Mouse (Mus musculus) myocyte (in vitro differentiated cells): ENCODE data around the gene Hexim2. TPM values are rescaled to one million over a fixed set of nuclear protein-coding genes. Genes with fewer than 3 reads are reported as not detected.
A peak's percentile ranks its signal among the peaks of the same experiment; 100 is the strongest.

Source experiments
- H3K27me3 ChIP-seq: one replicate; pipeline ENCODE4 v1.6.1; 2011; ENCODE audit not compliant: control insufficient read depth, insufficient read depth, insufficient read length
- H3K36me3 ChIP-seq: one replicate; pipeline ENCODE4 v1.6.1; 2011; ENCODE audit not compliant: control insufficient read depth, insufficient read depth
- H3K4me2 ChIP-seq: one replicate; pipeline ENCODE4 v1.6.1; 2011; ENCODE audit warnings: low read depth, control low read depth
- H3K4me3 ChIP-seq: one replicate; pipeline ENCODE4 v1.5.1; 2011; ENCODE audit warnings: mild to moderate bottlenecking, control low read depth, moderate library complexity
- H3K79me2 ChIP-seq: one replicate; pipeline ENCODE4 v1.6.1; 2011; ENCODE audit not compliant: control insufficient read depth, insufficient read depth
- H3ac ChIP-seq: one replicate; pipeline ENCODE4 v1.6.1; 2011; ENCODE audit not compliant: control insufficient read depth, insufficient read length
- CEBPB ChIP-seq: IDR thresholded peaks from 2 replicates; pipeline ENCODE4 v1.6.1; 2011; ENCODE audit warnings: mild to moderate bottlenecking, moderate library complexity; ENCODE audit not compliant: poor library complexity, insufficient read depth, severe bottlenecking
- E2F4 ChIP-seq: IDR thresholded peaks from one replicate; pipeline ENCODE4 v1.6.1; 2011; ENCODE audit warnings: mild to moderate bottlenecking, control low read depth, moderate library complexity; ENCODE audit not compliant: insufficient read depth
- MAX ChIP-seq: IDR thresholded peaks from one replicate; pipeline ENCODE4 v1.6.1; 2011; ENCODE audit warnings: low read depth, mild to moderate bottlenecking, control low read depth
- MYOD1 ChIP-seq, 3 experiments: IDR thresholded peaks; one replicate each; pipeline ENCODE4 v1.6.1; 2011; ENCODE audit warnings: control low read depth in 2 of 3, low read depth in 2 of 3, mild to moderate bottlenecking in 2 of 3, moderate library complexity in 1 of 3; ENCODE audit not compliant: insufficient read length in 2 of 3, control insufficient read depth in 1 of 3
- MYOG ChIP-seq, 3 experiments: IDR thresholded peaks; one replicate each; pipeline ENCODE4 v1.6.1; 2011; ENCODE audit warnings: control low read depth in 2 of 3, low read depth in 2 of 3, mild to moderate bottlenecking in 2 of 3; ENCODE audit not compliant: insufficient read length in 2 of 3, control insufficient read depth in 1 of 3, insufficient read depth in 1 of 3
- POLR2A ChIP-seq: IDR thresholded peaks from one replicate; pipeline ENCODE4 v1.6.1; 2011; ENCODE audit warnings: low read depth, mild to moderate bottlenecking, control low read depth, moderate library complexity; ENCODE audit not compliant: insufficient read length
- POLR2AphosphoS2 ChIP-seq: IDR thresholded peaks from one replicate; pipeline ENCODE4 v1.6.1; 2011; ENCODE audit warnings: low read depth, control low read depth; ENCODE audit not compliant: insufficient read length
- REST ChIP-seq: IDR thresholded peaks from one replicate; pipeline ENCODE4 v1.6.1; 2011; ENCODE audit warnings: mild to moderate bottlenecking, control low read depth, moderate library complexity; ENCODE audit not compliant: insufficient read depth, insufficient read length
- SRF ChIP-seq: IDR thresholded peaks from one replicate; pipeline ENCODE4 v1.6.1; 2011; ENCODE audit warnings: low read depth; ENCODE audit not compliant: control insufficient read depth, insufficient read length
- TCF12 ChIP-seq: IDR thresholded peaks from one replicate; pipeline ENCODE4 v1.6.1; 2011; ENCODE audit warnings: mild to moderate bottlenecking, control low read depth; ENCODE audit not compliant: poor library complexity, insufficient read depth, severe bottlenecking
- TCF3 ChIP-seq: IDR thresholded peaks from one replicate; pipeline ENCODE4 v1.6.1; 2011; ENCODE audit warnings: low read depth, control low read depth; ENCODE audit not compliant: insufficient read length
- USF1 ChIP-seq: IDR thresholded peaks from one replicate; pipeline ENCODE4 v1.6.1; 2011; ENCODE audit warnings: low read depth, mild to moderate bottlenecking, control low read depth, moderate library complexity
- polyA plus RNA-seq: library from polyadenylated mRNA; unstranded; fragments of >200 nt; fragmentation: generic; extraction: Trizol; gene quantifications from one replicate; pipeline ENCODE4 v1.2.1, GENCODE M21; 2012; ENCODE audit warnings: missing spikeins

The Hexim2 gene
- polyA plus RNA-seq, 1 experiment: 8.8 TPM

DNA sequence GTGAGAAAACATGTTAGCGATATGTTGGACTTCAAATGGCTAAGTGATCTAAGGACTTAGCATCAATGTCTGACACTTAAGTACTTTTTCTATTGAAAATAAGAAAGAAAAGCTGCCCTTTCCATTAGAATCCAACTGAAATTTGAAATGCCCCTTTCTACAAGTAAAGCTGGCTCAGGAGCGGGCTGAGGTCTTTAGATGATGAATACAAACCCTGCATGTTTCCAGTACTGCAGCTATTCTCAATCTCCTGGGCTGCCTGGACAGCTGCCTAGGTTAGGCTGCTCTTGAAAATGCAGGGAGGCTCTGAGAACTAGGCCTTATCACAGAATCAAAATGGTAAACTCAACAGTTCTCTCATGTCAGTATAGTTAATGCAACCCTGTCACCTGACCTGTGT lies 13.4 kb upstream of the Hexim2 start:
- Histone ChIP-seq H3ac (no peak overlapping the region), H3K4me3 (peak overlapping the region; percentile 99), H3K79me2 (peaks cover 31% of the 10 kb centered on the region), H3K4me2 (peak overlapping the region; percentile 85), H3K36me3 (no peaks in the 10 kb centered on the region), H3K27me3 (no peaks in the 10 kb centered on the region)
- TF ChIP-seq USF1: no peak
- no peak for TF ChIP-seq MAX
- no peak for TF ChIP-seq MYOD1 (IDR thresholded peaks at IDR 0.05; ENCODE audit: control insufficient read depth in 1 of 3, insufficient read length in 2 of 3, low read depth in 2 of 3)
- no peak for TF ChIP-seq MYOG (IDR thresholded peaks at IDR 0.05; ENCODE audit: control insufficient read depth in 1 of 3, insufficient read depth in 1 of 3, insufficient read length in 2 of 3, low read depth in 2 of 3)
- TF ChIP-seq POLR2A: no peak
- no peak for TF ChIP-seq POLR2AphosphoS2
- no peak for TF ChIP-seq TCF12
- TF ChIP-seq E2F4: no peak
- TF ChIP-seq SRF: no peak
- TF ChIP-seq REST: no peak
- no peak for TF ChIP-seq CEBPB
- no peak for TF ChIP-seq TCF3

DNA sequence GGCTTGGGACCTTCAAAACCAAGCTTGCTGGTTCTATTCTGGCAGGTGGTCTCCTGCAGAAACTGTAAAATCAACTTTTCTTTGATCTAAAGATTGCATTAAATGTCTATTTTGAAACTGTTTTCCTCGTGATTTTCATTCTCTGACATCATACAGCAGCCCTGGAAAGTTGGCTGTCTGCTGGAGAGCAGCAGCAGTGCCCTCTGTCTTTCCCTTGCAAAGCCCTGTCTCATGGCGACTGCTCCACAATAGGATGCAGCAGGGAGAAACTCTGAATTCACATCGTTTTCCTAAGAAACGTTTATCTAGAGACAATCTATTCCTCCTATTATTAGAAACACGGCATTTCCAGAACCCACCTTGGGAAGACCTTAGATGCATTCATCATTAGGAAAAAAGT lies 12.6 kb upstream of the Hexim2 start:
- peak; percentile 27 for TF ChIP-seq POLR2AphosphoS2
- TF ChIP-seq POLR2A: no peak
- TF ChIP-seq SRF: no peak
- 0 out of 2 replicates have a peak, but pooled peaks have one; percentile 8 for TF ChIP-seq CEBPB
- no peak for TF ChIP-seq MYOG (IDR thresholded peaks at IDR 0.05; ENCODE audit: control insufficient read depth in 1 of 3, insufficient read depth in 1 of 3, insufficient read length in 2 of 3, low read depth in 2 of 3)
- Histone ChIP-seq H3K4me3 (no peak overlapping the region), H3K36me3 (no peaks in the 10 kb centered on the region), H3K27me3 (no peaks in the 10 kb centered on the region), H3ac (no peak overlapping the region), H3K79me2 (peaks cover 27% of the 10 kb centered on the region), H3K4me2 (no peak overlapping the region)

DNA sequence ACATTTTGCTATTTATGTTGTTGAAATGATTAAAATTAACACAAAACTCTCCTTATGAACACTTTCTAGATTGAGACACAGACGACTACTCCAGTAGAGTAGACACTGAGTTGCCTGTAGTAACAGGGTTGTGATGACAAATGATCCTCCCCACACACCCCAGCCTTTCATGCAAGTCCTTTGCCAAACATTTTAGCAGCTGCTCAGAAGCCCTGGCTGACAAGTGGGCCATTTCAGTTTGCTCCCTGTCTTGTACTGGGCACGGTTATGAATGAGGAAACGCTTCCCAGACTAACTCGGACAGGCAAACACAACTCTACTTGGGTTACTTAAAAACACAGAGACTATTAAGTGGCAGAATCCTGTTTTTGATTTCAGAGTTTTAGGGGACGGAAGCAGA lies 11.9 kb upstream of the Hexim2 start:
- TF ChIP-seq MYOG (IDR thresholded peaks at IDR 0.05; ENCODE audit: control insufficient read depth in 1 of 3, insufficient read depth in 1 of 3, insufficient read length in 2 of 3, low read depth in 2 of 3) (peak in 2 of 3 experiments; percentile 54 to 57), POLR2A (no peak), USF1 (no peak), E2F4 (no peak), MYOD1 (IDR thresholded peaks at IDR 0.05; ENCODE audit: control insufficient read depth in 1 of 3, insufficient read length in 2 of 3, low read depth in 2 of 3) (peak in 2 of 3 experiments; percentile 42 to 46), TCF3 (no peak)
- Histone ChIP-seq H3K27me3 (no peaks in the 10 kb centered on the region), H3K36me3 (no peaks in the 10 kb centered on the region), H3K4me3 (no peak overlapping the region), H3ac (no peak overlapping the region), H3K4me2 (peak overlapping the region; percentile 15), H3K79me2 (peaks cover 22% of the 10 kb centered on the region)

DNA sequence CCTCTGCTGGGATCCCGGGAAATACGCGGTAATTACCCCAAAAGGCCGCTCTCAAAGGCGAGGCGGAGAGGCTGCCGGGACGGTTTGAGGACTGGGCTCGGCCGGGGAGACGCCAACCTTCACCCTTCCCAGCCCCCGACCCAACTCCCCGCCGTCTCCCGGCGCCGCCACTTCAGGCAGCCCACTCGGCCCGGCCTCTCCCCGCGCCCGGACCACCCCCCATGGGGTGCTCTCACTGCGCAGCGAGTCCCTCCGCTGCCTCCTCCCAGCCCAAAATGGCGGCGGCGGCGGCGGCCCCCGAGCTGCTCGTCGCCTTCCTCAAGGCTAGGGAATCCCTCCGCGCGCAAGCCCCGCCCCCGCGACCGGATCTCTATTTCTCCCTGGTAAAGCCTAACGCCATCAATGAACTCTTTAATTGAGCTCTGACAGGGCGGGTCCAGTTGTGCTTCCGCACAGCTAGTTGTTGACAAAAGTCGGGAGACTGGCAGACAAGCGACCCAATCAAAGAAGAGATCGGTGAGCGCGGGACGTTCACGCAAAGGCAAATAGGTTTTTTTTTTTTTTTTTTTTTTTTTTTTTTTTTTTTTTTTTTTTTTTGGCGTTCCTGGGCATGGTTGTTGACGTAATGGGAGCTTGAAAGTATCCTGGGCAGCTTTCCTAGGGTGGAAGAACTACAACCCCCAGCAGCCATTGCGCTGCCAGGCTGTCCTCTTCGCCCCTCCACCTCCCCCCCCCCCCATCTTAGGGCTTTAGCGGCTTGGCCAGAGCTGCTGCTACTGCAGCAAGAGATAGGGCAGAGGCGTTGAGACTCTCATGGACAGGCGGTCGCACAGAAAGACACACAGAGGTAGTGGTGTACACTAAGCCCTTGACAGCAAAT lies 587 bp downstream of the Hexim2 start:
- Histone ChIP-seq H3K4me3 (peak overlapping the region; percentile 81), H3ac (peak overlapping the region; percentile 96), H3K4me2 (peak overlapping the region; percentile 86), H3K36me3 (no peaks in the 10 kb centered on the region), H3K27me3 (no peaks in the 10 kb centered on the region), H3K79me2 (peaks cover 24% of the 10 kb centered on the region)
- no peak for TF ChIP-seq SRF
- peak; percentile 83 for TF ChIP-seq POLR2AphosphoS2
- TF ChIP-seq POLR2A: peak; percentile 84
- peak; percentile 87 for TF ChIP-seq E2F4

DNA sequence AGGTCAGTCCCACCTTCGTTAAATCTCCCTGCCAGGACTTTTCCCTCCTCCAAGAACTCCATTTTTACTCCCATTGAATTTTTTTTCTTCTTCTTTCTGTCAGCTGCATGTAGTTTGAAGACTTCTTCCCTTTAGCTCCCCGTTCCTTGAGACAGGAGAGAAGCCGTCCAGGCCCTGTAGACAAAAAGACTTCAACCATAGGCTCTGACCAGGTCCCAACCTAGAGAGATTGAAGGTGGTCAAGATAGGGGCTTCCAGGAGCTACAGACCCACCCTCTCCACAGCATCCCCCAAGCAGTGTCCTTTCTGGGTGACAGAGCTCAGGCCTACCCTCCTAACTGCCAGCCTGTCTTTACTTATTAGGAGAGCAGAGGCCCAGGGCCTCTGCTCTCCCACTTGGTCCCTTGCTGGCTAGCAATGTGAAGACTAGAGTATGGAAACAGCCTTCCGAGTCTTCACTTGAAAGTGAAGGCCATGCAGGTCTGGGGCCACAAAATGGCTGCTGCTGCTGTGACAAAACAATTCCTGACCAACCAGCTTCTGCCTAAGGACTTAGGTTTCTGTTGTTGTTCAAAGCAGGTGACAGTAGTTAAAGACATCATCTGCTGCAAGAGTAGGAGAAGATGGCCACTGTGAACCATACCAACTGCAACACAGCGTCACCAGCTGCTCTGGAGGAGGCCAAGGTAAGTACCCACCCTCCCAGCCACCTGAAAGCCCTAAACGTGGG lies 1.4 kb downstream of the Hexim2 start:
- Histone ChIP-seq H3ac (no peak overlapping the region), H3K4me2 (peak overlapping the region; percentile 86), H3K27me3 (no peaks in the 10 kb centered on the region), H3K36me3 (no peaks in the 10 kb centered on the region), H3K79me2 (peaks cover 24% of the 10 kb centered on the region), H3K4me3 (peak overlapping the region; percentile 81)
- TF ChIP-seq SRF (no peak), POLR2AphosphoS2 (peak; percentile 16), MYOG (IDR thresholded peaks at IDR 0.05; ENCODE audit: control insufficient read depth in 1 of 3, insufficient read depth in 1 of 3, insufficient read length in 2 of 3, low read depth in 2 of 3) (no peak), CEBPB (no peak)
